Mouse (Mus musculus) heart, postnatal 0 days (tissue): ENCODE results near the gene Olfr157.

Source experiments
- CTCF ChIP-seq: IDR thresholded peaks from 2 replicates; pipeline ENCODE4 v1.5.1; 2016; ENCODE audit warnings: antibody characterized with exemption, control low read depth, low read depth
- EP300 ChIP-seq: IDR thresholded peaks from 2 replicates; pipeline ENCODE4 v1.6.1; 2016; ENCODE audit warnings: antibody characterized with exemption, low read depth

- TF ChIP-seq CTCF (no peak), EP300 (no peak)
Observed at GRCm38 (mm10) chr4:43795296-43795695, 44.7 kb downstream of the Olfr157 start.
